ENCODE assay signal across 8 mouse cellular contexts in the genomic region with DNA sequence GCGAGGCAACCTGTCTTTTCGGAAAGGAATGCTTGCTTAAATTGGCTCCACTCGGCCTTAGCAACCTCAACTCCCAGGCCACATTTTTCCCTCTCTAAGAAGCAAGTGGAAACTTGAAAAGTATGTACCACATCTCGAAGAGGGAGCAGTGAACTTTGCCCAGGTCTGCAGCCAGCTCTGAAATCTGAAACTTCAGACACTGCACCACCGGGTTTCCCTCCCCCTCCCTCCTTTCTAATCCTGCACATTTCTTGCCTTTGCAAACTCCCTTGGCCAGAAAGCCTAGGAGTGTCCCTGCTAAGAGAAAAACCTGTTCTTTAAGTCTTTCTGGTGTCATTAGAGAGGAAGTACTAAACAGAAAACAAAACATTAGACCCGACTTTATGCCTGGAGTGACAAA.
A peak's percentile ranks its signal among the peaks of the same experiment; 100 is the strongest.
DNase-seq lines count a peak whose midpoint lies in the region; ATAC-seq lines count a peak whose summit lies in the region.
"Had no signal": no experiment of that assay in that cellular context is flagged by ENCODE, and none has a peak within 500 bp of the region (broad histone marks: within the 10 kb centered on the region; RNA-seq: fewer than 3 reads in every experiment).

No protein-coding gene starts in this region.

- no peak overlapping the region for H3K9ac ChIP-seq in midbrain, embryonic 14.5 days (replicated peaks; ENCODE audit: low read length)
- H3K9ac ChIP-seq in midbrain, embryonic 13.5 days (replicated peaks): no peak overlapping the region
- no peak overlapping the region for H3K9ac ChIP-seq in limb, embryonic 11.5 days (ENCODE audit: low read length)
- H3K9ac ChIP-seq: liver, embryonic 14.5 days had no signal

- no peaks in the 10 kb centered on the region for H3K27me3 ChIP-seq in midbrain, embryonic 14.5 days (ENCODE audit: control insufficient read depth, insufficient read depth, low read length)
- no peaks in the 10 kb centered on the region for H3K27me3 ChIP-seq in midbrain, embryonic 13.5 days
- no peaks in the 10 kb centered on the region for H3K27me3 ChIP-seq in limb, embryonic 11.5 days (ENCODE audit: control insufficient read depth, insufficient read depth, low read length)

- H3K4me3 ChIP-seq in midbrain, embryonic 14.5 days (replicated peaks; ENCODE audit: low read depth, low read length): no peak overlapping the region
- H3K4me3 ChIP-seq in midbrain, embryonic 13.5 days (replicated peaks): no peak overlapping the region
- no peak overlapping the region for H3K4me3 ChIP-seq in limb, embryonic 11.5 days (ENCODE audit: low read depth, low read length)

- peak; percentile 21 for DNase-seq in midbrain, embryonic 14.5 days
- DNase-seq in fibroblast of lung, adult 2 months (ENCODE audit: low read depth): peak; percentile 48
- DNase-seq in limb, embryonic 11.5 days (ENCODE audit: low spot score): peak; percentile 67
- DNase-seq in urinary bladder, postnatal 36 days (ENCODE audit: low spot score in 2 of 2): peak; percentile 31 to 62
- DNase-seq in layer of hippocampus, adult 9-11 months: no peak

- 12% methylated on average over 6 of the region's 6 CpGs for WGBS in midbrain, embryonic 14.5 days
- 13% methylated on average over 6 of the region's 6 CpGs for WGBS in midbrain, embryonic 13.5 days
- WGBS in limb, embryonic 11.5 days: 1% methylated on average over 6 of the region's 6 CpGs

- no peaks in the 10 kb centered on the region for H3K36me3 ChIP-seq in midbrain, embryonic 14.5 days (ENCODE audit: control insufficient read depth, insufficient read depth, low read length)
- no peaks in the 10 kb centered on the region for H3K36me3 ChIP-seq in midbrain, embryonic 13.5 days
- no peaks in the 10 kb centered on the region for H3K36me3 ChIP-seq in limb, embryonic 11.5 days (ENCODE audit: control insufficient read depth, insufficient read depth, low read length)

- ATAC-seq in midbrain, embryonic 14.5 days (ENCODE audit: low FRiP score, low TSS enrichment): no peak
- ATAC-seq in midbrain, embryonic 13.5 days: no peak
- 0 out of 2 replicates have a peak, but pooled peaks have one; percentile 51 for ATAC-seq in limb, embryonic 11.5 days (ENCODE audit: insufficient number of reproducible peaks, low FRiP score, low TSS enrichment, low read depth)
- no peak for ATAC-seq in erythroid progenitor cell, adult 5-6 weeks (replicated peaks; ENCODE audit: low FRiP score, poor library complexity, severe bottlenecking)

- no peak overlapping the region for H3K27ac ChIP-seq in midbrain, embryonic 14.5 days (replicated peaks; ENCODE audit: low read depth, low read length)
- H3K27ac ChIP-seq in midbrain, embryonic 13.5 days: no peak overlapping the region
- peak overlapping the region; percentile 56; the same call in 1 of the 2 replicates for H3K27ac ChIP-seq in limb, embryonic 11.5 days (replicated peaks; ENCODE audit: low read depth, low read length)
- H3K27ac ChIP-seq: liver, embryonic 14.5 days had no signal

- no peaks in the 10 kb centered on the region for H3K9me3 ChIP-seq in midbrain, embryonic 14.5 days (ENCODE audit: control insufficient read depth, low read length)
- H3K9me3 ChIP-seq in midbrain, embryonic 13.5 days: no peaks in the 10 kb centered on the region
- H3K9me3 ChIP-seq in limb, embryonic 11.5 days (ENCODE audit: control insufficient read depth, low read length): no peaks in the 10 kb centered on the region

- H3K4me2 ChIP-seq in midbrain, embryonic 14.5 days (ENCODE audit: low read length): no peak overlapping the region
- H3K4me2 ChIP-seq in midbrain, embryonic 13.5 days (replicated peaks): no peak overlapping the region
- H3K4me2 ChIP-seq in limb, embryonic 11.5 days (ENCODE audit: low read depth, severe bottlenecking): peak overlapping the region; percentile 32

- H3K4me1 ChIP-seq in midbrain, embryonic 14.5 days (ENCODE audit: control insufficient read depth, insufficient read depth, low read length): peaks cover 6% of the 10 kb centered on the region; the same call in 1 of the 2 replicates
- H3K4me1 ChIP-seq in midbrain, embryonic 13.5 days (replicated peaks): peaks cover 9% of the 10 kb centered on the region
- peaks cover 14% of the 10 kb centered on the region; the same call in 1 of the 2 replicates for H3K4me1 ChIP-seq in limb, embryonic 11.5 days (ENCODE audit: control insufficient read depth, insufficient read depth, low read length)
